Mouse (Mus musculus) inflammation-experienced regulatory T-cells (primary cell): ENCODE data around the gene Grip1. TPM values are rescaled to one million over a fixed set of nuclear protein-coding genes. Genes with fewer than 3 reads are reported as not detected.

Experiments
- polyA plus RNA-seq, 2 experiments: library from polyadenylated mRNA; unstranded; fragments of 100-300 nt; shearing (Covaris generic); gene quantifications; one replicate each; pipeline ENCODE4 v1.2.1; 2017

Grip1 gene
- polyA plus RNA-seq = 1 to 10 TPM in 1 of 2 experiments, under 1 TPM in 1; 0.18 to 1.5 TPM

GRCm38 (mm10) chr10:119453431-119454105 lies at the start of gene Grip1:
Gene Grip1 (plus strand): TSS chr10:119453830.

GRCm38 (mm10) chr10:120112507-120113396 lies 659.1 kb downstream of the Grip1 start, which contains the start of gene Helb:
Gene Helb (minus strand): TSS chr10:120112987.

Other genes starting within 250 kb of the Grip1 start
- gene Cand1, start 213.8 kb upstream of the Grip1 start, polyA plus RNA-seq = 10 to 100 TPM; 90.8 to 91.6 TPM